Mouse (Mus musculus) liver, embryonic 12.5 days (tissue): ENCODE measurements around the gene Nfkbia. TPM values are rescaled to one million over a fixed set of nuclear protein-coding genes. Genes with fewer than 3 reads are reported as not detected.

Experiments
- ATAC-seq: fragments of 200-750 bp; cut with Nextera tagmentation; 2 replicates; pipeline ENCODE4 v1.8.0; 2017; ENCODE audit warnings: moderate number of reproducible peaks, mild to moderate bottlenecking, moderate library complexity
- H3K27ac ChIP-seq: fragments of 300-500 bp; sonication (generic); 2 replicates; pipeline ENCODE4 v1.5.1; 2016; ENCODE audit warnings: mild to moderate bottlenecking
- H3K27me3 ChIP-seq: fragments of 300-500 bp; sonication (generic); replicated peaks from 2 replicates; pipeline ENCODE4 v1.6.1; 2016; ENCODE audit warnings: mild to moderate bottlenecking, moderate library complexity
- H3K36me3 ChIP-seq: fragments of 300-500 bp; sonication (generic); 2 replicates; pipeline ENCODE4 v1.6.1; 2016; ENCODE audit warnings: mild to moderate bottlenecking, moderate library complexity
- H3K4me1 ChIP-seq: fragments of 300-500 bp; sonication (generic); 2 replicates; pipeline ENCODE4 v1.6.1; 2016
- H3K4me2 ChIP-seq: fragments of 300-500 bp; sonication (generic); 2 replicates; pipeline ENCODE4 v1.6.1; 2016; ENCODE audit warnings: mild to moderate bottlenecking, moderate library complexity
- H3K4me3 ChIP-seq: fragments of 300-500 bp; sonication (generic); 2 replicates; pipeline ENCODE4 v1.5.1; 2016; ENCODE audit warnings: mild to moderate bottlenecking, moderate library complexity
- H3K9ac ChIP-seq: fragments of 300-500 bp; sonication (generic); 2 replicates; pipeline ENCODE4 v1.6.1; 2016; ENCODE audit warnings: mild to moderate bottlenecking, moderate library complexity
- H3K9me3 ChIP-seq: fragments of 300-500 bp; sonication (generic); replicated peaks from 2 replicates; pipeline ENCODE4 v1.6.1; 2016; ENCODE audit warnings: mild to moderate bottlenecking, moderate library complexity
- WGBS: fragments of 180-500 bp; shearing (Covaris S2); methylation state at CpG from one replicate; pipeline ENCODE4 v1.1.7; 2016; ENCODE audit not compliant: insufficient replicate concordance; 5-methylcytosine and 5-hydroxymethylcytosine counted together
- polyA plus RNA-seq: library from polyadenylated mRNA; unstranded; fragments of >200 nt; fragmentation: Nextera tagmentation; extraction: Ambion mirVana; gene quantifications from 2 replicates; pipeline ENCODE4 v1.2.1, GENCODE M21; 2016

Nfkbia gene
- polyA plus RNA-seq, 1 experiment from 2014 or later = 14.5 TPM

DNA sequence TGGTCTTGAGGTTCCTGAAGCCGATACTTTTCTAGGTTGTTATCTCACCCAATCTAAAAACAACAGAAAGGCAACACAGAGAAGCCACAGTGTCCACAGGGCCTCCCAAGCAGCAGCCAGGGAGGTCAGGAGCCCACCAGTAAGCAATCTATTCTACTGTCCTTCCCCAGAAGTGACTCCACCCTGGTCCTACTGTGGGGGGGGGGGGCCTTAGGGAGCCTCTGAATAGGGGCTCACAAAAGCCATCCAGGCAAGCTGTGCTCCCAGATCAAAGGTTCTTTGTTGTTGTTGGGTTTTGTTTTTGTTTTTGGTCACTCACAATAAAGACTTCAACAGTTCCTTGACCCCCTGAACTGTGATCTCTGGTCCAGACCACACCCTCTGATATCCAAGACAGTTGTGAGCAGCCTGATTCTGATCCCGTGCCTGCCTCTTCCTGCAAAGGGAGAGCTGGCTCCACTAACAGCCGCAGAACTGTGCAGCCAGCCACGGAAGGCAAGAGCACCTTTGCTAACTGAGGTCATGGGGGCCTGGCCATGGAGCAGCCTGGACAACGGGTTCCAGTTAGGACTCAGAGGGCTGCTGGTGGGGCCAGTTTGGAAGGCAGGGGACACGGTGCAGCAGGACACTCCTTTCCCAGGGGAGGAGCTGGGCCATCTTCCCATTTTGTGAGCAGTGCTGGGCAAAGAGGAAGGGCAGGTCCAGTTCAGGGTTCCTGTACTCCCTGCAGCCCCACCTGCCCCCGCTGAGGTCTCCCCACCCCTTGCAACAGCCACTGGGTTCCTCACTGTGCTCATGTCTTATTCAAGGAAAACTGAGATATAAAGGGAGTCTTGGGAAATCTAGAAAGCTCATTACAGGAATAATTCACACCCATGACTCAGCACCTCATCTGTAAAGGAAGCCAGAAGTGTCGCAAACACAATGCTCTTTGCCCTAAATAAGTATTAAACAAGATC lies 18.9 kb downstream of the Nfkbia start:
- Histone ChIP-seq H3K27me3 (peaks cover 16% of the 10 kb centered on the region), H3K9me3 (no peaks in the 10 kb centered on the region), H3K36me3 (no peaks in the 10 kb centered on the region), H3K27ac (no peak overlapping the region), H3K9ac (no peak overlapping the region), H3K4me2 (no peak overlapping the region), H3K4me3 (no peak overlapping the region), H3K4me1 (peaks cover 18% of the 10 kb centered on the region)
- peak; percentile 32; the same call in 1 of the 2 replicates for ATAC-seq
- 23% methylated on average over 8 of the region's 8 CpGs for WGBS

DNA sequence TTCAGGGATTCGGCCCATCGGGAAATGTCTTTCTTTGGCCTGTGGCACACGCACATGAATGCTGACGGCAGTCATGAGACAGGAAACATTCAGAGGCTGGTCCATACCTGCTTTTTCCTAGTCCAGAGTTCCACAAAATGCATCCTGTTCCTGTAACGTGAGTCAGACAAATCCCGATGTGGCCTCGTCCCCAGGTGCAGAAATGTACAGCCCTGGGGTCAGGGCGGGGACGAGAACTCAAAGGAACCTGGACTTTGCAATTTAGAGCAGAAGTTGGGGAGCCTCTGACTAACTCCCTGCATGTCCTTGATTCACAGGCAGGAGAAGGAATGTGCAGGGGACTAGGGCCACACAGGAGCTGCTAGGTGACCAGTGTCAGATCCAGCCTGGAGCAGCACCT lies 21.1 kb downstream of the Nfkbia start:
- no peak for ATAC-seq

DNA sequence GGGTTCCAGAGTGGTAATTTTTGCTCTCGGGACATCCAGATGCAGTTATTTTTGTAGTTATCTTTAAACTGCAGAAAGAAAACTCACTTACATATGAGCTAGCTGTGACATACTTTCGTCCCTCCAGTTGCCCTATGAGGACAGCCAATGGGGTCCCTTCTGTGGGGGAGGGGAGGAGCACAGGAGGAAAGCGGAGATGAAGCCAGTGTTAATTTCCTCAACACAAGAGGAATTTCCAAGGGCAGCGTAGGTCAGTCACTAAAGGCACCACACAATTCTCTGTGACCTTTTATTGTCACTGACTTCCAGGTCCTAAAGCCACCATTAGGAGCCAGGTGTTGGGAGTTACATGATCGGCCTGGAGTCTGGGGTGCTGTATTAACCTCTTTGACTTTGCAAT lies 22.0 kb downstream of the Nfkbia start:
- Histone ChIP-seq H3K36me3 (no peaks in the 10 kb centered on the region), H3K9ac (no peak overlapping the region), H3K27me3 (peaks cover 37% of the 10 kb centered on the region), H3K27ac (no peak overlapping the region), H3K4me1 (peaks cover 42% of the 10 kb centered on the region), H3K4me2 (no peak overlapping the region), H3K4me3 (no peak overlapping the region), H3K9me3 (no peaks in the 10 kb centered on the region)
- 53% methylated on average over 5 of the region's 5 CpGs for WGBS
- no peak for ATAC-seq

More for the DNA sequence above, 21.1 kb downstream of the Nfkbia start:
- 83% methylated on average over 9 of the region's 9 CpGs for WGBS
- no peaks in the 10 kb centered on the region for H3K9me3 ChIP-seq
- H3K4me1 ChIP-seq = peaks cover 38% of the 10 kb centered on the region
- no peak overlapping the region for H3K4me2 ChIP-seq
- no peaks in the 10 kb centered on the region for H3K36me3 ChIP-seq
- H3K27me3 ChIP-seq = peaks cover 34% of the 10 kb centered on the region
- H3K27ac ChIP-seq = no peak overlapping the region
- H3K9ac ChIP-seq = no peak overlapping the region
- H3K4me3 ChIP-seq = no peak overlapping the region

DNA sequence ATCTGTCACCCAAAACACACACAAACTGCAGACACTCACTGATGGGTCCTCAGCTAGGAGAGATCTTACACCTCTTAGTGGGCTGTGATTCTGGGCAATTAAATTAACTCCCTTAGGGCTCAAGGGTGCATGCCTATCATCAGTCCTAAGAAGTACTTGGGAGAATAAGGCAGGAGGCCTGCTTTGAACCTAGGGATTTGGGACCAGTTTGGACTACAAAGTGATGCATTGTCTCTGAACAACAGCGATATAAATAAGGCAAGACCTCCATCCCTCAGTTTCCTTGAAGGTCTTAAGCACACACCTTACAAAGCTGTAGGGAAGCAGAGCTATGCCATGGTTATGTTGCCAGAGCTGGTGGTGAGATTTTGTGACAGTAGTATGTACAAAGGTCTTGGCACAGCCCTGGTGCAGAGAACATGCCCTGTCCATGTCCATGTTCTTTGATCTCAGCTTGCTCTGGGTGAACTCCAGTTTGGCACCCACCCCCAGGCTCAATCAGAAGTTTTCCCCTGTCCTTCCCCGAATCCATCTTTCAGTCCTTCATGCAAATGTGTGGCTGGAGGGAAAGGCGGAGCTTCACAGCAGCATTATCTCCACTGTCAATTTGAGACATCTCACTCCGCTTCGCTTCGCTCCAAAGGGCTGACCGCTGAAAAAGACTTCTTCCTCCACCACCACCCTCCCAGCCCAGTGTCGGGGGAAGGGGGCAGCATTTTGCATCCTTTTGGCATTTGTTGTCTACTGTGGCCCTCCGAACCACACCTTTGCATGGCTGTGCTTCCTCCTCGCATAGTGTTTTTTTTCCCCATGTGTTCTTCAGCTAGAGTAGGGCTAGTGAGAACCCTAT lies 24.9 kb downstream of the Nfkbia start:
- Histone ChIP-seq H3K27ac (no peak overlapping the region), H3K9ac (no peak overlapping the region), H3K4me1 (peaks cover 27% of the 10 kb centered on the region), H3K27me3 (peaks cover 40% of the 10 kb centered on the region), H3K36me3 (no peaks in the 10 kb centered on the region), H3K4me2 (no peak overlapping the region), H3K4me3 (no peak overlapping the region), H3K9me3 (no peaks in the 10 kb centered on the region)
- 26% methylated on average over 10 of the region's 10 CpGs for WGBS
- no peak for ATAC-seq

DNA sequence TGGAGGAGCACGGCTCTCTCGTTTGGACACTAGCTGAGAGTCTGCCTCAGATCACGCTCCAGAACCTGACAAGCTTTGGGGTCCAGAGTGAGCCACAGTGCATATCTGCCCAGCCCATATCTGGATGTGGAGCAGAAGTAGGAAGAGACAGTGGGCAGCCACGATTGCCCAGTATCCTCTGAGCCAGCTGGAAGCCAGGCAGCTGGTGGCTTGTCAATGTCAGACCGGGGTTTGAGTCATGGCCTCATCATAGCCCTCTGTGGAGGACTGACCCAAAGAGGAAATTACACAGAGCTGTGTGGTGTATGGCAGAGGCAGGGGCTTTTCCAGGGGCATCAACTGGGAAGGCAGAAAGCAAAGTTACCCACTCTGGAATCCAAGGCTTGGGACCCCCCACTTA lies 25.6 kb downstream of the Nfkbia start:
- ATAC-seq = no peak
- Histone ChIP-seq H3K36me3 (no peaks in the 10 kb centered on the region), H3K4me2 (no peak overlapping the region), H3K4me3 (no peak overlapping the region), H3K9me3 (no peaks in the 10 kb centered on the region), H3K27me3 (peaks cover 40% of the 10 kb centered on the region), H3K27ac (no peak overlapping the region), H3K4me1 (peaks cover 27% of the 10 kb centered on the region), H3K9ac (no peak overlapping the region)
- 32% methylated on average over 5 of the region's 5 CpGs for WGBS

- Histone ChIP-seq H3K27ac (no peak overlapping the region), H3K9ac (no peak overlapping the region), H3K4me3 (no peak overlapping the region), H3K4me2 (no peak overlapping the region), H3K9me3 (no peaks in the 10 kb centered on the region), H3K36me3 (no peaks in the 10 kb centered on the region), H3K4me1 (peaks cover 27% of the 10 kb centered on the region), H3K27me3 (peaks cover 40% of the 10 kb centered on the region)
- ATAC-seq = no peak
- WGBS = 58% methylated on average over 7 of the region's 7 CpGs
Measured at GRCm38 (mm10) chr12:55466088-55466701, 26.3 kb downstream of the Nfkbia start.

DNA sequence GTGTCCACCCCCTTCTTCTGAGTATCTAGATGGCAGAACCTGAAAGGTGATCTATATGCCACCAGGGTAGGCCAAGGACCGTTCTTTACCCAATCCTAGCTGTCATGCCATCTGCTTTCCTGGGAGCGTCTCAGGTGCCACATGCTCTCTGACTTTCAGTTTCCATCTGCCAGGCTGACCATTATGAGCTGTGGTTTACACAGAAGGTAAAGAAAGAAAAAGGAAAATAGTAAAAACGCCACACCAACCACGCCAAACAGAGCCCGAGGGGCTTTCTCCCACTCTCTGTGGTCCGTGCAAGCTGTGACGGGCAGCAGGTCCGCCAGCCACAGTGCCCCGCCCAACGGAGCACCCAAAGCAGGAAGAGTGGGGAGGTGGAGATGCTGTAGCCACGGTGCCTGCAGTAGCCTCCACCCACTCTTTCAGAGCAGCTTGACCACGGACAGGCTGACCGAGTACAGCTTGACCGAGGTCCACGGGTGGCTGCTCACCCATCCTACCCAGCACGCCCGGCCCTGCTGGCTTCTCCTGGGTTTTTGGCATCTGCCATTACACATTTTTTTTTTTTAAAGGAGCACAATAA lies 27.0 kb downstream of the Nfkbia start:
- no peak for ATAC-seq
- H3K4me2 ChIP-seq = peak overlapping the region; percentile 19; the same call in 1 of the 2 replicates

GRCm38 (mm10) chr12:55464846-55465361 lies 27.5 kb downstream of the Nfkbia start:
- Histone ChIP-seq H3K27me3 (peaks cover 35% of the 10 kb centered on the region), H3K4me3 (no peak overlapping the region), H3K9ac (no peak overlapping the region), H3K36me3 (no peaks in the 10 kb centered on the region), H3K4me1 (peaks cover 27% of the 10 kb centered on the region), H3K9me3 (no peaks in the 10 kb centered on the region), H3K27ac (no peak overlapping the region), H3K4me2 (no peak overlapping the region)
- WGBS = 79% methylated on average over 14 of the region's 14 CpGs
- no peak for ATAC-seq

More for the DNA sequence above, 27.0 kb downstream of the Nfkbia start:
- Histone ChIP-seq H3K36me3 (no peaks in the 10 kb centered on the region), H3K9me3 (no peaks in the 10 kb centered on the region), H3K27me3 (peaks cover 40% of the 10 kb centered on the region), H3K4me1 (peaks cover 27% of the 10 kb centered on the region), H3K27ac (no peak overlapping the region), H3K9ac (no peak overlapping the region), H3K4me3 (no peak overlapping the region)
- 49% methylated on average over 17 of the region's 17 CpGs for WGBS

DNA sequence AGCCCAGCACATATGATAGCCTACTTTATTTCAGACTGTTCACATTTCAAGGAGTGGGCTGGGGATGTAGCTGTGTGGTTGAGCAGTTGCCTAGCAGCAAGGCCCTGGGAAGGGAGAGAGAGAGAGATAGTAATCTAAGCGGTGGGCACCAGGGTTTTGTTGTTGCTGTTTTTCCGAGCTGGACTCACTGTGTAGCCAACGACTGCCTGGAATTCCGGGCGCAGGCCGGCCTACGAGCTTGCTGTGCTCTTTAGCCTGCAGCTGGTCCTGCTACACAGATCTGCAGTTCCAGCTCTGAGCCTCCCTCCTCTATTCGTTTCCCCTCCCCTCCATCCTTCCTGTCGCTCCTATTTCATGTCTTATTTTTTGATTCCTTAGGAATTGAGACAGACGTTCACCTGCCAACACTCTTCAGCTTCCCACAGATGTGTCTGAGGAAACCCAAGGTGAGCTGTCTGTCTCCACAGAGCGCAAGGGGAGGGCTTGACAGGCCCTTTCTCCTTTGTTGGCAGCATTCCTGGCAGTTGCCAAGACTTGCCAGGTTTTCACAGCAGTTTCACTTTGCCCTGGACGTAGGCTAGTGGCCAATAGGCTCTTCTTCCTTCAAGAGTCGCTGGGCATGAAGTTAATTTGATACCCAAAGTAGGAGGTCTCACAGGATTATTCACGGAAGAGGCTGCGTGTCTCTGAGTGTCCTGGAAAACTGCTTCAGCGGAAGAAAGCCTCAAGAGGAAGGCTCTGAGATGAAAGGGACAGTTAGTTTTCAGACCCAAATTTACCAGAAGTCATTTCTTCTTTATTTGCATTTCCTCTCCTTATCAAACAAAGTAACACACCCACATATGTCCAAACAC lies 28.2 kb downstream of the Nfkbia start:
- no peak for ATAC-seq

GRCm38 (mm10) chr12:55463087-55463486 lies 29.4 kb downstream of the Nfkbia start:
- Histone ChIP-seq H3K4me3 (no peak overlapping the region), H3K4me2 (no peak overlapping the region), H3K36me3 (no peaks in the 10 kb centered on the region), H3K9me3 (no peaks in the 10 kb centered on the region), H3K9ac (no peak overlapping the region), H3K4me1 (peaks cover 20% of the 10 kb centered on the region), H3K27me3 (peaks cover 20% of the 10 kb centered on the region), H3K27ac (no peak overlapping the region)
- no peak for ATAC-seq
- 72% methylated on average over 5 of the region's 5 CpGs for WGBS

More for the DNA sequence above, 28.2 kb downstream of the Nfkbia start:
- Histone ChIP-seq H3K36me3 (no peaks in the 10 kb centered on the region), H3K4me2 (no peak overlapping the region), H3K9me3 (no peaks in the 10 kb centered on the region), H3K4me3 (no peak overlapping the region), H3K27ac (no peak overlapping the region), H3K4me1 (peaks cover 27% of the 10 kb centered on the region), H3K27me3 (peaks cover 29% of the 10 kb centered on the region), H3K9ac (no peak overlapping the region)
- 60% methylated on average over 16 of the region's 16 CpGs for WGBS
